In genomic region chr5:115278053-115278452, GRCm38 (mm10) we compare ENCODE assay signal across 20 mouse cellular contexts. TPM values are rescaled to one million over a fixed set of nuclear protein-coding genes. Genes with fewer than 3 reads are reported as not detected.
DNase-seq lines count a peak whose midpoint lies in the region; ATAC-seq and TF ChIP-seq lines count a peak whose summit lies in the region.
"Had no signal": no experiment of that assay in that cellular context is flagged by ENCODE, and none has a peak within 500 bp of the region (broad histone marks: within the 10 kb centered on the region; RNA-seq: fewer than 3 reads in every experiment).

No protein-coding gene starts in this region.

- no peaks in the 10 kb centered on the region for H3K27me3 ChIP-seq in intestine, postnatal 0 days (replicated peaks; ENCODE audit: control insufficient read depth, insufficient read depth, low read length)
- no peaks in the 10 kb centered on the region for H3K27me3 ChIP-seq in intestine, embryonic 16.5 days (replicated peaks; ENCODE audit: control insufficient read depth, insufficient read depth, low read length)
- no peaks in the 10 kb centered on the region for H3K27me3 ChIP-seq in liver, embryonic 13.5 days
- H3K27me3 ChIP-seq in liver, embryonic 11.5 days (replicated peaks; ENCODE audit: control insufficient read depth, insufficient read depth, low read length): no peaks in the 10 kb centered on the region
- H3K27me3 ChIP-seq: embryonic facial prominence, embryonic 12.5 days; forebrain, embryonic 13.5 days; forebrain, embryonic 15.5 days; Patski had no signal

- no peaks in the 10 kb centered on the region for H3K4me1 ChIP-seq in intestine, postnatal 0 days (replicated peaks; ENCODE audit: control insufficient read depth, insufficient read depth, low read length)
- peaks cover 13% of the 10 kb centered on the region; the same call in 1 of the 2 replicates for H3K4me1 ChIP-seq in intestine, embryonic 16.5 days (ENCODE audit: control insufficient read depth, insufficient read depth, low read length)
- H3K4me1 ChIP-seq in liver, embryonic 13.5 days (replicated peaks): peaks cover 62% of the 10 kb centered on the region
- peaks cover 18% of the 10 kb centered on the region for H3K4me1 ChIP-seq in liver, embryonic 11.5 days (replicated peaks; ENCODE audit: control insufficient read depth, insufficient read depth, low read length)

- H3K27ac ChIP-seq in intestine, postnatal 0 days (ENCODE audit: low read depth, low read length): no peak overlapping the region
- H3K27ac ChIP-seq in intestine, embryonic 16.5 days (ENCODE audit: low read length): no peak overlapping the region
- H3K27ac ChIP-seq in liver, embryonic 13.5 days: peak overlapping the region; percentile 23
- no peak overlapping the region for H3K27ac ChIP-seq in liver, embryonic 11.5 days (ENCODE audit: low read depth, low read length)
- H3K27ac ChIP-seq: embryonic facial prominence, embryonic 10.5 days; embryonic facial prominence, embryonic 12.5 days; forebrain, embryonic 13.5 days; forebrain, embryonic 15.5 days had no signal

- H3K36me3 ChIP-seq in intestine, postnatal 0 days (ENCODE audit: control insufficient read depth, insufficient read depth): no peaks in the 10 kb centered on the region; the same call in 1 of the 2 replicates
- H3K36me3 ChIP-seq in intestine, embryonic 16.5 days (ENCODE audit: control insufficient read depth, insufficient read depth, low read length): no peaks in the 10 kb centered on the region
- H3K36me3 ChIP-seq in liver, embryonic 13.5 days: peaks cover under 1% of the 10 kb centered on the region; the same call in 1 of the 2 replicates
- H3K36me3 ChIP-seq in liver, embryonic 11.5 days (ENCODE audit: control insufficient read depth, insufficient read depth, low read length): no peaks in the 10 kb centered on the region
- H3K36me3 ChIP-seq: forebrain, embryonic 15.5 days had no signal

- no peaks in the 10 kb centered on the region for H3K9me3 ChIP-seq in intestine, postnatal 0 days (ENCODE audit: control insufficient read depth)
- 0 out of 2 replicates have a peak, but pooled peaks cover 3% of the 10 kb centered on the region for H3K9me3 ChIP-seq in intestine, embryonic 16.5 days (ENCODE audit: control insufficient read depth, low read length)
- H3K9me3 ChIP-seq in liver, embryonic 13.5 days (replicated peaks): no peaks in the 10 kb centered on the region
- H3K9me3 ChIP-seq in liver, embryonic 11.5 days (ENCODE audit: control insufficient read depth, low read length): no peaks in the 10 kb centered on the region
- H3K9me3 ChIP-seq: embryonic facial prominence, embryonic 10.5 days; embryonic facial prominence, embryonic 12.5 days; forebrain, embryonic 13.5 days; forebrain, embryonic 15.5 days had no signal

- 55% methylated on average over 1 of the region's 1 CpGs for WGBS in intestine, postnatal 0 days
- 56% methylated on average over 1 of the region's 1 CpGs for WGBS in intestine, embryonic 16.5 days
- 73% methylated on average over 1 of the region's 1 CpGs for WGBS in liver, embryonic 13.5 days (ENCODE audit: insufficient replicate concordance)
- WGBS in liver, embryonic 11.5 days: 85% methylated on average over 1 of the region's 1 CpGs

- H3K4me2 ChIP-seq in intestine, postnatal 0 days (replicated peaks; ENCODE audit: low read depth): no peak overlapping the region
- no peak overlapping the region for H3K4me2 ChIP-seq in intestine, embryonic 16.5 days (ENCODE audit: low read depth, low read length)
- H3K4me2 ChIP-seq in liver, embryonic 13.5 days: no peak overlapping the region
- H3K4me2 ChIP-seq in liver, embryonic 11.5 days: no peak overlapping the region
- H3K4me2 ChIP-seq: embryonic facial prominence, embryonic 12.5 days; forebrain, embryonic 13.5 days; forebrain, embryonic 15.5 days had no signal

- no peak for DNase-seq in liver, embryonic 13.5 days
- DNase-seq in liver, embryonic 11.5 days (ENCODE audit: low spot score): no peak
- DNase-seq: adrenal gland, adult 8-10 months; adrenal gland, postnatal 14 days; adrenal gland, postnatal 36 days; cerebellum, adult 11-12 months; cerebellum, adult 2 months; cerebellum, adult 9-10 months; cerebellum, postnatal 10 days; cerebellum, postnatal 25 days; forebrain, postnatal 0 days had no signal

- ATAC-seq in intestine, postnatal 0 days: 0 out of 2 replicates have a peak, but pooled peaks have one; percentile 14
- ATAC-seq in intestine, embryonic 16.5 days: no peak
- ATAC-seq in liver, embryonic 13.5 days (ENCODE audit: low read depth): no peak
- no peak for ATAC-seq in liver, embryonic 11.5 days (replicated peaks; ENCODE audit: low FRiP score)
- no peak for ATAC-seq in megakaryocyte progenitor cell, adult 5-6 weeks (replicated peaks; ENCODE audit: poor library complexity)
- ATAC-seq: activated CD4-positive, CD25-positive, alpha-beta regulatory T cell, adult 4 months; forebrain, embryonic 13.5 days; forebrain, embryonic 15.5 days; forebrain, postnatal 0 days; Patski had no signal

- TF ChIP-seq CTCF in intestine, postnatal 0 days (IDR thresholded peaks at IDR 0.05; ENCODE audit: low read depth): no peak

- no peak overlapping the region for H3K9ac ChIP-seq in intestine, postnatal 0 days (ENCODE audit: low read depth, low read length)
- H3K9ac ChIP-seq in intestine, embryonic 16.5 days (ENCODE audit: low read depth, low read length): no peak overlapping the region
- no peak overlapping the region for H3K9ac ChIP-seq in liver, embryonic 13.5 days
- no peak overlapping the region for H3K9ac ChIP-seq in liver, embryonic 11.5 days (ENCODE audit: low read depth, low read length)
- H3K9ac ChIP-seq: embryonic facial prominence, embryonic 12.5 days; forebrain, embryonic 13.5 days; forebrain, embryonic 15.5 days; forebrain, postnatal 0 days had no signal

- no peak overlapping the region for H3K4me3 ChIP-seq in intestine, postnatal 0 days (ENCODE audit: low read depth, low read length)
- no peak overlapping the region for H3K4me3 ChIP-seq in intestine, embryonic 16.5 days (ENCODE audit: low read length)
- H3K4me3 ChIP-seq in liver, embryonic 13.5 days (replicated peaks): no peak overlapping the region
- H3K4me3 ChIP-seq in liver, embryonic 11.5 days (ENCODE audit: low read depth, low read length): no peak overlapping the region
- H3K4me3 ChIP-seq: embryonic facial prominence, embryonic 10.5 days; embryonic facial prominence, embryonic 12.5 days; forebrain, embryonic 13.5 days; forebrain, embryonic 15.5 days had no signal

RNA-seq across cellular contexts. Expression of gene Coq5, which starts 1.4 kb away (rescaled TPM):
- 31.3 and 32.4 TPM in 2 replicates for polyA plus RNA-seq in intestine, postnatal 0 days (2015; fragmentation: Nextera tagmentation; extraction: Ambion mirVana)
- polyA plus RNA-seq in intestine, embryonic 16.5 days (2015; fragmentation: Nextera tagmentation; extraction: Ambion mirVana): 64.2 and 72.9 TPM in 2 replicates
- 38.1 and 42.0 TPM in 2 replicates for polyA plus RNA-seq in liver, embryonic 13.5 days (2015; fragmentation: Nextera tagmentation; extraction: Ambion mirVana)
- polyA plus RNA-seq in liver, embryonic 11.5 days (2014; fragmentation: Nextera tagmentation; extraction: Ambion mirVana): 62.7 and 67.9 TPM in 2 replicates
- total RNA-seq in megakaryocyte progenitor cell, adult 5-6 weeks (2015): 17.0 and 20.4 TPM in 2 replicates
- total RNA-seq in megakaryocyte progenitor cell, adult 5-6 weeks (2017): 39.8 and 46.3 TPM in 2 replicates

RNA-seq across cellular contexts. Expression of gene Rnf10, which starts 5.4 kb away (rescaled TPM):
- polyA plus RNA-seq in intestine, postnatal 0 days (2015; fragmentation: Nextera tagmentation; extraction: Ambion mirVana): 64.9 and 69.1 TPM in 2 replicates
- polyA plus RNA-seq in intestine, embryonic 16.5 days (2015; fragmentation: Nextera tagmentation; extraction: Ambion mirVana): 90.4 and 92.6 TPM in 2 replicates
- 122 and 126 TPM in 2 replicates for polyA plus RNA-seq in liver, embryonic 13.5 days (2015; fragmentation: Nextera tagmentation; extraction: Ambion mirVana)
- 72.2 and 76.8 TPM in 2 replicates for polyA plus RNA-seq in liver, embryonic 11.5 days (2014; fragmentation: Nextera tagmentation; extraction: Ambion mirVana)
- total RNA-seq in megakaryocyte progenitor cell, adult 5-6 weeks (2015): 45.3 and 56.3 TPM in 2 replicates
- 45.1 and 58.7 TPM in 2 replicates for total RNA-seq in megakaryocyte progenitor cell, adult 5-6 weeks (2017)

RNA-seq across cellular contexts. Expression of gene Dynll1, which starts 22.7 kb away (rescaled TPM):
- 510 and 539 TPM in 2 replicates for polyA plus RNA-seq in intestine, postnatal 0 days (2015; fragmentation: Nextera tagmentation; extraction: Ambion mirVana)
- 1,024 and 1,116 TPM in 2 replicates for polyA plus RNA-seq in intestine, embryonic 16.5 days (2015; fragmentation: Nextera tagmentation; extraction: Ambion mirVana)
- polyA plus RNA-seq in liver, embryonic 13.5 days (2015; fragmentation: Nextera tagmentation; extraction: Ambion mirVana): 744 and 768 TPM in 2 replicates
- polyA plus RNA-seq in liver, embryonic 11.5 days (2014; fragmentation: Nextera tagmentation; extraction: Ambion mirVana): 1,214 and 1,307 TPM in 2 replicates
- 690 and 788 TPM in 2 replicates for total RNA-seq in megakaryocyte progenitor cell, adult 5-6 weeks (2015)
- 334 and 365 TPM in 2 replicates for total RNA-seq in megakaryocyte progenitor cell, adult 5-6 weeks (2017)

RNA-seq across cellular contexts. Expression of gene Pop5, which starts 42.4 kb away (rescaled TPM):
- 75.7 and 77.1 TPM in 2 replicates for polyA plus RNA-seq in intestine, postnatal 0 days (2015; fragmentation: Nextera tagmentation; extraction: Ambion mirVana)
- 124 and 141 TPM in 2 replicates for polyA plus RNA-seq in intestine, embryonic 16.5 days (2015; fragmentation: Nextera tagmentation; extraction: Ambion mirVana)
- 120 and 127 TPM in 2 replicates for polyA plus RNA-seq in liver, embryonic 13.5 days (2015; fragmentation: Nextera tagmentation; extraction: Ambion mirVana)
- 171 and 181 TPM in 2 replicates for polyA plus RNA-seq in liver, embryonic 11.5 days (2014; fragmentation: Nextera tagmentation; extraction: Ambion mirVana)
- total RNA-seq in megakaryocyte progenitor cell, adult 5-6 weeks (2015): 67.7 and 81.9 TPM in 2 replicates
- total RNA-seq in megakaryocyte progenitor cell, adult 5-6 weeks (2017): 76.4 and 82.8 TPM in 2 replicates

RNA-seq across cellular contexts. Expression of gene Srsf9, which starts 48.9 kb away (rescaled TPM):
- 105 and 117 TPM in 2 replicates for polyA plus RNA-seq in intestine, postnatal 0 days (2015; fragmentation: Nextera tagmentation; extraction: Ambion mirVana)
- polyA plus RNA-seq in intestine, embryonic 16.5 days (2015; fragmentation: Nextera tagmentation; extraction: Ambion mirVana): 67.9 and 121 TPM in 2 replicates
- 130 and 143 TPM in 2 replicates for polyA plus RNA-seq in liver, embryonic 13.5 days (2015; fragmentation: Nextera tagmentation; extraction: Ambion mirVana)
- 261 and 275 TPM in 2 replicates for polyA plus RNA-seq in liver, embryonic 11.5 days (2014; fragmentation: Nextera tagmentation; extraction: Ambion mirVana)
- 76.3 and 79.7 TPM in 2 replicates for total RNA-seq in megakaryocyte progenitor cell, adult 5-6 weeks (2015)
- 96.3 and 102 TPM in 2 replicates for total RNA-seq in megakaryocyte progenitor cell, adult 5-6 weeks (2017)
